Mouse (Mus musculus) ES-E14 (cell line): ENCODE results near the gene Itga11. TPM values are rescaled to one million over a fixed set of nuclear protein-coding genes. Genes with fewer than 3 reads are reported as not detected.

Experiments used
- DNase-seq: peaks from one replicate; pipeline ENCODE4 v3.0.0-alpha.2; 2013; ENCODE audit warnings: low read depth, low spot score
- H3K27ac ChIP-seq: 2 replicates; pipeline ENCODE4 v1.5.1; 2012; ENCODE audit warnings: low read depth, mild to moderate bottlenecking, low read length, moderate library complexity, mixed read lengths; ENCODE audit not compliant: poor library complexity, insufficient read depth, severe bottlenecking
- H3K36me3 ChIP-seq: 2 replicates; pipeline ENCODE4 v1.6.1; 2012; ENCODE audit warnings: mild to moderate bottlenecking, low read length, moderate library complexity, mixed read lengths; ENCODE audit not compliant: control insufficient read depth, poor library complexity, insufficient read depth, severe bottlenecking
- H3K4me1 ChIP-seq, 2 experiments: fragments of 150-350 bp in 1 of 2; sonication (generic) in 1 of 2; 2 replicates each; pipeline ENCODE4 v1.6.1; 2012; ENCODE audit warnings: low read length in 2 of 2, mild to moderate bottlenecking in 1 of 2, mixed read lengths in 1 of 2; ENCODE audit not compliant: control insufficient read depth in 2 of 2, insufficient read depth in 2 of 2, poor library complexity in 1 of 2
- H3K4me3 ChIP-seq, 2 experiments: fragments of 150-350 bp in 1 of 2; sonication (generic) in 1 of 2; 2 replicates each; pipeline ENCODE4 v1.5.1; 2012; ENCODE audit warnings: low read length in 2 of 2, low read depth in 1 of 2, mild to moderate bottlenecking in 1 of 2, mixed read lengths in 1 of 2; ENCODE audit not compliant: insufficient read depth in 1 of 2, poor library complexity in 1 of 2, severe bottlenecking in 1 of 2
- H3K9ac ChIP-seq: 2 replicates; pipeline ENCODE4 v1.6.1; 2012; ENCODE audit warnings: low read depth, mild to moderate bottlenecking, low read length, mixed read lengths; ENCODE audit not compliant: poor library complexity, insufficient read depth, severe bottlenecking
- H3K9me3 ChIP-seq: fragments of 150-350 bp; sonication (generic); 2 replicates; pipeline ENCODE4 v1.6.1; 2012; ENCODE audit warnings: low read depth, mild to moderate bottlenecking, low read length; ENCODE audit not compliant: control insufficient read depth, insufficient read depth
- CHD2 ChIP-seq: IDR thresholded peaks from 2 replicates; pipeline ENCODE4 v1.6.1; 2014; ENCODE audit warnings: mild to moderate bottlenecking, low read depth, low read length, inconsistent platforms
- HCFC1 ChIP-seq: IDR thresholded peaks from 2 replicates; pipeline ENCODE4 v1.6.1; 2012; ENCODE audit warnings: low read length, inconsistent platforms, borderline replicate concordance; ENCODE audit not compliant: insufficient read depth
- MAFK ChIP-seq: IDR thresholded peaks from 2 replicates; pipeline ENCODE4 v1.6.1; 2014; ENCODE audit warnings: mild to moderate bottlenecking, low read depth, low read length, inconsistent platforms; ENCODE audit not compliant: insufficient read depth
- ZC3H11A ChIP-seq: IDR thresholded peaks from 2 replicates; pipeline ENCODE4 v1.6.1; 2012; ENCODE audit warnings: low read depth, mild to moderate bottlenecking, inconsistent platforms, low read length, borderline replicate concordance
- ZNF384 ChIP-seq: IDR thresholded peaks from 2 replicates; pipeline ENCODE4 v1.6.1; 2012; ENCODE audit warnings: low read depth, low read length, inconsistent platforms
- in situ Hi-C, 2 experiments: fragments of 600-800 bp; cut with MboI; formaldehyde crosslinking; loops; one replicate each; pipeline ENCODE4 v1.15.1; 2025; ENCODE audit warnings: low sequenced_read_pairs in 2 of 2, inconsistent platforms in 1 of 2; ENCODE audit not compliant: unreplicated experiment in 2 of 2
- total RNA-seq: library from RNA; depleted of rRNA; stranded (reverse); fragments of 300-350 nt; gene quantifications from 2 replicates; pipeline ENCODE4 v1.2.3, GENCODE M21; 2012

Itga11 gene
- total RNA-seq, 1 experiment, result 1.3 TPM

GRCm38 (mm10) chr9:62664115-62664725 is 13.4 kb upstream of the Itga11 start:
- H3K36me3 ChIP-seq, result no peaks in the 10 kb centered on the region
- in situ Hi-C loops, result no loop called here
- H3K9me3 ChIP-seq, result no peaks in the 10 kb centered on the region
- no peak for TF ChIP-seq ZC3H11A
- no peak for TF ChIP-seq HCFC1
- TF ChIP-seq ZNF384, result no peak
- no peak for TF ChIP-seq MAFK
- TF ChIP-seq CHD2, result no peak
- H3K9ac ChIP-seq, result no peak overlapping the region
- no peaks in the 10 kb centered on the region for H3K4me1 ChIP-seq
- no peak overlapping the region for H3K27ac ChIP-seq
- no peak overlapping the region for H3K4me3 ChIP-seq
- no peak for DNase-seq

GRCm38 (mm10) chr9:62665892-62666291 is 11.7 kb upstream of the Itga11 start:
- DNase-seq, result no peak
- H3K9ac ChIP-seq, result no peak overlapping the region
- H3K9me3 ChIP-seq, result no peaks in the 10 kb centered on the region
- H3K4me1 ChIP-seq, result no peaks in the 10 kb centered on the region
- no peak overlapping the region for H3K4me3 ChIP-seq
- TF ChIP-seq ZC3H11A (no peak), CHD2 (no peak), MAFK (no peak), HCFC1 (no peak), ZNF384 (no peak)
- no peaks in the 10 kb centered on the region for H3K36me3 ChIP-seq
- H3K27ac ChIP-seq, result no peak overlapping the region
- in situ Hi-C loops, result no loop called here

- no peak for DNase-seq
- Histone ChIP-seq H3K4me3 (no peak overlapping the region), H3K9ac (no peak overlapping the region), H3K9me3 (no peaks in the 10 kb centered on the region), H3K27ac (no peak overlapping the region), H3K36me3 (no peaks in the 10 kb centered on the region), H3K4me1 (no peaks in the 10 kb centered on the region)
- in situ Hi-C loops, result no loop called here
- TF ChIP-seq HCFC1, result no peak
- TF ChIP-seq ZNF384, result no peak
- no peak for TF ChIP-seq CHD2
- TF ChIP-seq MAFK, result no peak
- no peak for TF ChIP-seq ZC3H11A
These were observed 9.1 kb upstream of the Itga11 start for GRCm38 (mm10) chr9:62668503-62668902.

- H3K36me3 ChIP-seq, result no peaks in the 10 kb centered on the region
- no peak for DNase-seq
- in situ Hi-C loops, result no loop called here
- no peak overlapping the region for H3K9ac ChIP-seq
- no peak overlapping the region for H3K4me3 ChIP-seq
- no peak overlapping the region for H3K27ac ChIP-seq
- H3K4me1 ChIP-seq, result 0 out of 4 replicates have a peak, but pooled peaks cover 0 to 2% of the 10 kb centered on the region in 2 experiments
- H3K9me3 ChIP-seq, result no peaks in the 10 kb centered on the region
- no peak for TF ChIP-seq MAFK
These were observed 4.4 kb upstream of the Itga11 start for GRCm38 (mm10) chr9:62673241-62673640.

- Histone ChIP-seq H3K9ac (no peak overlapping the region), H3K27ac (no peak overlapping the region), H3K36me3 (no peaks in the 10 kb centered on the region), H3K4me1 (0 out of 4 replicates have a peak, but pooled peaks cover 0 to 2% of the 10 kb centered on the region in 2 experiments), H3K9me3 (no peaks in the 10 kb centered on the region), H3K4me3 (no peak overlapping the region)
- in situ Hi-C loops, result no loop called here
- no peak for TF ChIP-seq CHD2
- TF ChIP-seq ZNF384, result no peak
- no peak for TF ChIP-seq MAFK
- TF ChIP-seq ZC3H11A, result no peak
- no peak for TF ChIP-seq HCFC1
- DNase-seq, result no peak
These were observed 2.5 kb upstream of the Itga11 start for GRCm38 (mm10) chr9:62675172-62675571.
